Mouse (Mus musculus) heart, embryonic 12.5 days (tissue): ENCODE measurements around the gene Gnaz. TPM values are rescaled to one million over a fixed set of nuclear protein-coding genes. Genes with fewer than 3 reads are reported as not detected.

Source experiments
- ATAC-seq: fragments of 200-750 bp; cut with Nextera tagmentation; 2 replicates; pipeline ENCODE4 v1.8.0; 2017; ENCODE audit warnings: moderate TSS enrichment, moderate library complexity; ENCODE audit not compliant: insufficient number of reproducible peaks, low FRiP score
- H3K27ac ChIP-seq: fragments of 300-500 bp; sonication (generic); 2 replicates; pipeline ENCODE4 v1.5.1; 2016; ENCODE audit warnings: mild to moderate bottlenecking, moderate library complexity; ENCODE audit not compliant: poor library complexity, severe bottlenecking
- H3K27me3 ChIP-seq: fragments of 300-500 bp; sonication (generic); replicated peaks from 2 replicates; pipeline ENCODE4 v1.6.1; 2016; ENCODE audit warnings: mild to moderate bottlenecking, moderate library complexity
- H3K36me3 ChIP-seq: fragments of 300-500 bp; sonication (generic); 2 replicates; pipeline ENCODE4 v1.6.1; 2016; ENCODE audit warnings: mild to moderate bottlenecking, moderate library complexity
- H3K4me1 ChIP-seq: fragments of 300-500 bp; sonication (generic); replicated peaks from 2 replicates; pipeline ENCODE4 v1.6.1; 2016; ENCODE audit warnings: mild to moderate bottlenecking
- H3K4me2 ChIP-seq: fragments of 300-500 bp; sonication (generic); 2 replicates; pipeline ENCODE4 v1.6.1; 2016; ENCODE audit warnings: mild to moderate bottlenecking, moderate library complexity
- H3K4me3 ChIP-seq: fragments of 300-500 bp; sonication (generic); 2 replicates; pipeline ENCODE4 v1.5.1; 2016; ENCODE audit warnings: mild to moderate bottlenecking
- H3K9ac ChIP-seq: fragments of 300-500 bp; sonication (generic); 2 replicates; pipeline ENCODE4 v1.6.1; 2016; ENCODE audit warnings: mild to moderate bottlenecking, moderate library complexity
- H3K9me3 ChIP-seq: fragments of 300-500 bp; sonication (generic); replicated peaks from 2 replicates; pipeline ENCODE4 v1.6.1; 2016; ENCODE audit warnings: mild to moderate bottlenecking, moderate library complexity
- WGBS: fragments of 180-500 bp; shearing (Covaris S2); methylation state at CpG from one replicate; pipeline ENCODE4 v1.1.7; 2016; 5-methylcytosine and 5-hydroxymethylcytosine counted together
- polyA plus RNA-seq: library from polyadenylated mRNA; unstranded; fragments of >200 nt; fragmentation: Nextera tagmentation; extraction: Ambion mirVana; gene quantifications from 2 replicates; pipeline ENCODE4 v1.2.1, GENCODE M21; 2016

Gene Gnaz
- polyA plus RNA-seq, 1 experiment from 2014 or later: 1.6 TPM

GRCm38 (mm10) chr10:74932487-74932886 lies 34.5 kb upstream of the Gnaz start:
- Histone ChIP-seq H3K4me1 (no peaks in the 10 kb centered on the region), H3K4me3 (no peak overlapping the region), H3K9me3 (no peaks in the 10 kb centered on the region), H3K9ac (no peak overlapping the region), H3K27ac (no peak overlapping the region), H3K36me3 (no peaks in the 10 kb centered on the region), H3K4me2 (no peak overlapping the region), H3K27me3 (0 out of 2 replicates have a peak, but pooled peaks cover 7% of the 10 kb centered on the region)
- 77% methylated on average over 6 of the region's 6 CpGs for WGBS
- no peak for ATAC-seq

- no peak for ATAC-seq
Observed at GRCm38 (mm10) chr10:74933548-74934190, 33.3 kb upstream of the Gnaz start.

GRCm38 (mm10) chr10:74934521-74934920 lies 32.5 kb upstream of the Gnaz start:
- 70% methylated on average over 12 of the region's 12 CpGs for WGBS
- H3K4me1 ChIP-seq: no peaks in the 10 kb centered on the region
- ATAC-seq: no peak

More at GRCm38 (mm10) chr10:74933548-74934190, 33.3 kb upstream of the Gnaz start:
- Histone ChIP-seq H3K9ac (no peak overlapping the region), H3K4me2 (no peak overlapping the region), H3K4me3 (no peak overlapping the region), H3K27me3 (0 out of 2 replicates have a peak, but pooled peaks cover 3% of the 10 kb centered on the region), H3K4me1 (no peaks in the 10 kb centered on the region), H3K9me3 (no peaks in the 10 kb centered on the region), H3K27ac (no peak overlapping the region), H3K36me3 (no peaks in the 10 kb centered on the region)
- 78% methylated on average over 19 of the region's 19 CpGs for WGBS

GRCm38 (mm10) chr10:74935016-74935415 lies 32.0 kb upstream of the Gnaz start:
- H3K9me3 ChIP-seq: no peaks in the 10 kb centered on the region
- H3K27ac ChIP-seq: no peak overlapping the region
- no peak overlapping the region for H3K9ac ChIP-seq
- no peak for ATAC-seq
- H3K4me1 ChIP-seq: no peaks in the 10 kb centered on the region
- 20% methylated on average over 6 of the region's 6 CpGs for WGBS
- H3K36me3 ChIP-seq: no peaks in the 10 kb centered on the region
- 0 out of 2 replicates have a peak, but pooled peaks cover 3% of the 10 kb centered on the region for H3K27me3 ChIP-seq
- no peak overlapping the region for H3K4me2 ChIP-seq
- no peak overlapping the region for H3K4me3 ChIP-seq

More at GRCm38 (mm10) chr10:74934521-74934920, 32.5 kb upstream of the Gnaz start:
- Histone ChIP-seq H3K4me3 (no peak overlapping the region), H3K27me3 (0 out of 2 replicates have a peak, but pooled peaks cover 3% of the 10 kb centered on the region), H3K9ac (no peak overlapping the region), H3K36me3 (no peaks in the 10 kb centered on the region), H3K27ac (no peak overlapping the region), H3K4me2 (no peak overlapping the region), H3K9me3 (no peaks in the 10 kb centered on the region)

- Histone ChIP-seq H3K27ac (no peak overlapping the region), H3K9ac (no peak overlapping the region), H3K4me3 (no peak overlapping the region), H3K27me3 (0 out of 2 replicates have a peak, but pooled peaks cover 3% of the 10 kb centered on the region), H3K9me3 (no peaks in the 10 kb centered on the region), H3K4me1 (no peaks in the 10 kb centered on the region), H3K36me3 (no peaks in the 10 kb centered on the region), H3K4me2 (no peak overlapping the region)
- ATAC-seq: no peak
- 80% methylated on average over 10 of the region's 10 CpGs for WGBS
Observed at GRCm38 (mm10) chr10:74937003-74937790, 29.8 kb upstream of the Gnaz start.

- H3K9ac ChIP-seq: no peak overlapping the region
- H3K9me3 ChIP-seq: no peaks in the 10 kb centered on the region
- no peaks in the 10 kb centered on the region for H3K36me3 ChIP-seq
- H3K4me1 ChIP-seq: no peaks in the 10 kb centered on the region
- H3K27ac ChIP-seq: no peak overlapping the region
- WGBS: 51% methylated on average over 5 of the region's 5 CpGs
- no peak overlapping the region for H3K4me3 ChIP-seq
- ATAC-seq: no peak
- H3K27me3 ChIP-seq: 0 out of 2 replicates have a peak, but pooled peaks cover 3% of the 10 kb centered on the region
- no peak overlapping the region for H3K4me2 ChIP-seq
Observed at GRCm38 (mm10) chr10:74938410-74938809, 28.6 kb upstream of the Gnaz start.

- H3K27ac ChIP-seq: no peak overlapping the region
- 0 out of 2 replicates have a peak, but pooled peaks cover 3% of the 10 kb centered on the region for H3K27me3 ChIP-seq
- H3K36me3 ChIP-seq: no peaks in the 10 kb centered on the region
- no peaks in the 10 kb centered on the region for H3K9me3 ChIP-seq
- no peaks in the 10 kb centered on the region for H3K4me1 ChIP-seq
- H3K4me2 ChIP-seq: no peak overlapping the region
- ATAC-seq: no peak
- WGBS: 56% methylated on average over 3 of the region's 3 CpGs
- no peak overlapping the region for H3K9ac ChIP-seq
- H3K4me3 ChIP-seq: no peak overlapping the region
Observed at GRCm38 (mm10) chr10:74939300-74939699, 27.7 kb upstream of the Gnaz start.

- Histone ChIP-seq H3K36me3 (no peaks in the 10 kb centered on the region), H3K9me3 (no peaks in the 10 kb centered on the region), H3K4me3 (no peak overlapping the region), H3K27ac (no peak overlapping the region), H3K27me3 (no peaks in the 10 kb centered on the region), H3K9ac (no peak overlapping the region), H3K4me2 (no peak overlapping the region), H3K4me1 (no peaks in the 10 kb centered on the region)
- WGBS: 76% methylated on average over 1 of the region's 1 CpGs
- no peak for ATAC-seq
Observed at GRCm38 (mm10) chr10:74940795-74941194, 26.2 kb upstream of the Gnaz start.

- Histone ChIP-seq H3K9me3 (no peaks in the 10 kb centered on the region), H3K4me1 (no peaks in the 10 kb centered on the region), H3K9ac (no peak overlapping the region), H3K36me3 (no peaks in the 10 kb centered on the region), H3K27ac (no peak overlapping the region), H3K4me2 (no peak overlapping the region), H3K27me3 (peaks cover 21% of the 10 kb centered on the region), H3K4me3 (no peak overlapping the region)
- 54% methylated on average over 9 of the region's 9 CpGs for WGBS
- ATAC-seq: no peak
Observed at GRCm38 (mm10) chr10:74952830-74953443, 14.0 kb upstream of the Gnaz start.

GRCm38 (mm10) chr10:74964380-74964779 lies 2.6 kb upstream of the Gnaz start:
- peaks cover 56% of the 10 kb centered on the region for H3K27me3 ChIP-seq

More at GRCm38 (mm10) chr10:74964380-74964779, 2.6 kb upstream of the Gnaz start:
- Histone ChIP-seq H3K4me3 (no peak overlapping the region), H3K27ac (no peak overlapping the region), H3K36me3 (no peaks in the 10 kb centered on the region), H3K4me1 (peaks cover 8% of the 10 kb centered on the region), H3K9ac (no peak overlapping the region), H3K4me2 (no peak overlapping the region), H3K9me3 (no peaks in the 10 kb centered on the region)
- no peak for ATAC-seq
- WGBS: 59% methylated on average over 1 of the region's 1 CpGs
